Mouse (Mus musculus): ENCODE data around the gene Fam19a1. TPM values are rescaled to one million over a fixed set of nuclear protein-coding genes. Genes with fewer than 3 reads are reported as not detected.
"Not testable (repeated sequence)": the region's sequence is repeated elsewhere in the genome, so short reads cannot be mapped to it uniquely, and the experiment has no call there.

The Fam19a1 gene
- total and polyA plus RNA-seq, 2 experiments from 2014 or later = 15.7 to 23.6 TPM

- ATAC-seq (ENCODE audit: low FRiP score) (no peak), DNase-seq (ENCODE audit: low spot score) (no peak)
- H3K27me3 ChIP-seq (ENCODE audit: insufficient read depth, low read length) = no peaks in the 10 kb centered on the region
- no peaks in the 10 kb centered on the region for H3K36me3 ChIP-seq (ENCODE audit: insufficient read depth, low read length)
- no peak within 1 kb of the TSS for H3K9ac ChIP-seq (replicated peaks; ENCODE audit: low read length, poor library complexity, severe bottlenecking)
- no peak for TF ChIP-seq CTCF (IDR thresholded peaks at IDR 0.05)
- 83% methylated on average over 18 of the region's 18 CpGs for WGBS
- no peaks in the 10 kb centered on the region for H3K9me3 ChIP-seq (ENCODE audit: low read length)
- H3K4me3 ChIP-seq (ENCODE audit: low read depth, low read length) = no peak within 1 kb of the TSS
- H3K4me2 ChIP-seq (ENCODE audit: low read depth, low read length, poor library complexity, severe bottlenecking) = no peak within 1 kb of the TSS
- no peak within 1 kb of the TSS for H3K27ac ChIP-seq (ENCODE audit: low read depth, low read length)
- H3K4me1 ChIP-seq (ENCODE audit: insufficient read depth, low read length) = no peaks in the 10 kb centered on the region
Observed at GRCm38 (mm10) chr6:96165818-96166379, 52.9 kb downstream of the Fam19a1 start, which contains the start of gene 1700123L14Rik. 1700123L14Rik (minus strand) TSS chr6:96166243.

GRCm38 (mm10) chr6:96167031-96167430 lies 54.1 kb downstream of the Fam19a1 start:
- no peak for DNase-seq (ENCODE audit: low spot score)
- H3K9me3 ChIP-seq (ENCODE audit: low read length) = no peaks in the 10 kb centered on the region
- H3K4me3 ChIP-seq (ENCODE audit: low read depth, low read length) = no peak overlapping the region
- no peaks in the 10 kb centered on the region for H3K27me3 ChIP-seq (ENCODE audit: insufficient read depth, low read length)
- no peaks in the 10 kb centered on the region for H3K36me3 ChIP-seq (ENCODE audit: insufficient read depth, low read length)
- no peak overlapping the region for H3K4me2 ChIP-seq (ENCODE audit: low read depth, low read length, poor library complexity, severe bottlenecking)
- H3K27ac ChIP-seq (ENCODE audit: low read depth, low read length) = no peak overlapping the region
- no peak overlapping the region for H3K9ac ChIP-seq (replicated peaks; ENCODE audit: low read length, poor library complexity, severe bottlenecking)
- TF ChIP-seq CTCF (IDR thresholded peaks at IDR 0.05) = no peak
- ATAC-seq (ENCODE audit: low FRiP score) = no peak
- H3K4me1 ChIP-seq (ENCODE audit: insufficient read depth, low read length) = no peaks in the 10 kb centered on the region

GRCm38 (mm10) chr6:96173681-96174080 lies 60.7 kb downstream of the Fam19a1 start:
- H3K27ac ChIP-seq (ENCODE audit: low read depth, low read length) = no peak overlapping the region
- H3K4me3 ChIP-seq (ENCODE audit: low read depth, low read length) = no peak overlapping the region
- H3K9me3 ChIP-seq (ENCODE audit: low read length) = no peaks in the 10 kb centered on the region
- H3K4me2 ChIP-seq (ENCODE audit: low read depth, low read length, poor library complexity, severe bottlenecking) = no peak overlapping the region
- H3K4me1 ChIP-seq (ENCODE audit: insufficient read depth, low read length) = no peaks in the 10 kb centered on the region
- H3K9ac ChIP-seq (replicated peaks; ENCODE audit: low read length, poor library complexity, severe bottlenecking) = no peak overlapping the region
- no peak for TF ChIP-seq CTCF (IDR thresholded peaks at IDR 0.05)
- DNase-seq (ENCODE audit: low spot score) (no peak), ATAC-seq (ENCODE audit: low FRiP score) (no peak)
- H3K36me3 ChIP-seq (ENCODE audit: insufficient read depth, low read length) = no peaks in the 10 kb centered on the region
- 91% methylated on average over 3 of the region's 3 CpGs for WGBS
- no peaks in the 10 kb centered on the region for H3K27me3 ChIP-seq (ENCODE audit: insufficient read depth, low read length)

GRCm38 (mm10) chr6:96178530-96178929 lies 65.6 kb downstream of the Fam19a1 start:
- no peak overlapping the region for H3K27ac ChIP-seq (ENCODE audit: low read depth, low read length)
- H3K4me2 ChIP-seq (ENCODE audit: low read depth, low read length, poor library complexity, severe bottlenecking) = no peak overlapping the region
- ATAC-seq (ENCODE audit: low FRiP score) = no peak
- H3K36me3 ChIP-seq (ENCODE audit: insufficient read depth, low read length) = no peaks in the 10 kb centered on the region
- no peak overlapping the region for H3K9ac ChIP-seq (replicated peaks; ENCODE audit: low read length, poor library complexity, severe bottlenecking)
- no peaks in the 10 kb centered on the region for H3K27me3 ChIP-seq (ENCODE audit: insufficient read depth, low read length)
- no peak for TF ChIP-seq CTCF (IDR thresholded peaks at IDR 0.05)
- H3K4me3 ChIP-seq (ENCODE audit: low read depth, low read length) = no peak overlapping the region
- no peaks in the 10 kb centered on the region for H3K4me1 ChIP-seq (ENCODE audit: insufficient read depth, low read length)
- DNase-seq (ENCODE audit: low spot score) = no peak
- no peaks in the 10 kb centered on the region for H3K9me3 ChIP-seq (ENCODE audit: low read length)

GRCm38 (mm10) chr6:96183392-96183791 lies 70.4 kb downstream of the Fam19a1 start:
- no peak for TF ChIP-seq CTCF (IDR thresholded peaks at IDR 0.05)
- ATAC-seq (ENCODE audit: low FRiP score) = no peak

GRCm38 (mm10) chr6:96186517-96186916 lies 73.6 kb downstream of the Fam19a1 start:
- no peaks in the 10 kb centered on the region for H3K36me3 ChIP-seq (ENCODE audit: insufficient read depth, low read length)
- H3K4me1 ChIP-seq (ENCODE audit: insufficient read depth, low read length) = no peaks in the 10 kb centered on the region
- H3K9ac ChIP-seq (replicated peaks; ENCODE audit: low read length, poor library complexity, severe bottlenecking) = no peak overlapping the region
- H3K9me3 ChIP-seq (ENCODE audit: low read length) = no peaks in the 10 kb centered on the region
- no peak overlapping the region for H3K27ac ChIP-seq (ENCODE audit: low read depth, low read length)
- H3K4me2 ChIP-seq (ENCODE audit: low read depth, low read length, poor library complexity, severe bottlenecking) = no peak overlapping the region
- TF ChIP-seq CTCF (IDR thresholded peaks at IDR 0.05) = no peak
- H3K27me3 ChIP-seq (ENCODE audit: insufficient read depth, low read length) = no peaks in the 10 kb centered on the region
- no peak for ATAC-seq (ENCODE audit: low FRiP score)
- no peak overlapping the region for H3K4me3 ChIP-seq (ENCODE audit: low read depth, low read length)
- 86% methylated on average over 2 of the region's 2 CpGs for WGBS
- no peak for DNase-seq (ENCODE audit: low spot score)

More at GRCm38 (mm10) chr6:96183392-96183791, 70.4 kb downstream of the Fam19a1 start:
- DNase-seq (ENCODE audit: low spot score) = no peak
- H3K4me3 ChIP-seq (ENCODE audit: low read depth, low read length) = no peak overlapping the region
- 51% methylated on average over 4 of the region's 4 CpGs for WGBS
- H3K4me1 ChIP-seq (ENCODE audit: insufficient read depth, low read length) = no peaks in the 10 kb centered on the region
- no peaks in the 10 kb centered on the region for H3K9me3 ChIP-seq (ENCODE audit: low read length)
- no peak overlapping the region for H3K27ac ChIP-seq (ENCODE audit: low read depth, low read length)
- H3K27me3 ChIP-seq (ENCODE audit: insufficient read depth, low read length) = no peaks in the 10 kb centered on the region
- H3K4me2 ChIP-seq (ENCODE audit: low read depth, low read length, poor library complexity, severe bottlenecking) = no peak overlapping the region
- H3K36me3 ChIP-seq (ENCODE audit: insufficient read depth, low read length) = no peaks in the 10 kb centered on the region
- no peak overlapping the region for H3K9ac ChIP-seq (replicated peaks; ENCODE audit: low read length, poor library complexity, severe bottlenecking)

- not testable (repeated sequence) for ATAC-seq (ENCODE audit: low FRiP score); H3K9ac ChIP-seq (replicated peaks; ENCODE audit: low read length, poor library complexity, severe bottlenecking); H3K27ac ChIP-seq (ENCODE audit: low read depth, low read length); H3K4me3 ChIP-seq (ENCODE audit: low read depth, low read length); H3K4me1 ChIP-seq (ENCODE audit: insufficient read depth, low read length); DNase-seq (ENCODE audit: low spot score); H3K27me3 ChIP-seq (ENCODE audit: insufficient read depth, low read length); H3K36me3 ChIP-seq (ENCODE audit: insufficient read depth, low read length); H3K9me3 ChIP-seq (ENCODE audit: low read length); H3K4me2 ChIP-seq (ENCODE audit: low read depth, low read length, poor library complexity, severe bottlenecking)
- WGBS = 88% methylated on average over 2 of the region's 2 CpGs
Observed at GRCm38 (mm10) chr6:96198991-96199390, 86.0 kb downstream of the Fam19a1 start.
